Mouse (Mus musculus) liver, embryonic 18 days (tissue): ENCODE results near the gene Mrgprb2. TPM values are rescaled to one million over a fixed set of nuclear protein-coding genes. Genes with fewer than 3 reads are reported as not detected.

Experiments
- polyA plus RNA-seq: library from polyadenylated mRNA; depleted of rRNA; stranded (reverse); fragments of >200 nt; gene quantifications from 2 replicates; pipeline ENCODE4 v1.2.3, GENCODE M21; 2012; rRNA removed

The Mrgprb2 gene
- polyA plus RNA-seq, result 0.02 TPM in 1 of 2 replicates, not detected in the other

GRCm38 (mm10) chr7:48557986-48558385 is at the start of gene Mrgprb2:
Mrgprb2 (minus strand) TSS chr7:48558086.

Other genes with a start within 250 kb of the Mrgprb2 start
- not detected in 2 replicates for gene Mrgprb8, start 169.6 kb downstream of the Mrgprb2 start, polyA plus RNA-seq
- gene Mrgprb1, start 101.7 kb downstream of the Mrgprb2 start, polyA plus RNA-seq, result not detected in 2 replicates
- gene Mrgprx2, start 58.8 kb downstream of the Mrgprb2 start, polyA plus RNA-seq, result under 0.01 TPM in 1 of 2 replicates, not detected in the other
- not detected in 2 replicates for gene Mrgprb3, start 85.7 kb upstream of the Mrgprb2 start, polyA plus RNA-seq
- 8.0 and 9.0 TPM in 2 replicates for gene Zdhhc13, start 230.9 kb upstream of the Mrgprb2 start, polyA plus RNA-seq